Mouse (Mus musculus) c-Kit-negative CD71-positive TER-119-positive erythroid progenitor cells, embryonic 14.5 days (primary cell): Measurements from ENCODE around the gene Adipor2.
"Not testable (repeated sequence)": the region's sequence is repeated elsewhere in the genome, so short reads cannot be mapped to it uniquely, and the experiment has no call there.

ENCODE experiments used
- DNase-seq: peaks from one replicate; pipeline ENCODE4 v3.0.0-alpha.2; 2013; ENCODE audit warnings: low read depth, low spot score

The Adipor2 gene

DNA sequence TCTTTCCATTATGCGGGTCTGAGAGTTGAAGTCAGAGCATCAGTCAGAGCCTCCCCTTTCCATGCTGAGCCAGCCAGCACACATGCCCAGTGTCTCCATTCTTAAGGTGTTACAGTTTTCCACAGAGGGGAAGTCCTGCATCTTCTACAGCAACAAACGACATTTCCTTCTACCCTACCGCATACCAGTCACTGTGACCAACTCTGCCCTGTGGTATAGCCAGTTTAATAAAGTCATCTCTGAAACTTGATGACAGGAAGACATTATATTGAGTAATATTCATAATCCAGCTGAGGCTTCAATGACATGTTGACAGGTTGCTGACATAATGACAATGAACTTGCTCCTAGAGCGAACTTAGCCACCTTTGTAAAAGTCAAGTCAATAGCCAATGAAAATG, 26.8 kb downstream of the Adipor2 start:
- no peak for DNase-seq

DNA sequence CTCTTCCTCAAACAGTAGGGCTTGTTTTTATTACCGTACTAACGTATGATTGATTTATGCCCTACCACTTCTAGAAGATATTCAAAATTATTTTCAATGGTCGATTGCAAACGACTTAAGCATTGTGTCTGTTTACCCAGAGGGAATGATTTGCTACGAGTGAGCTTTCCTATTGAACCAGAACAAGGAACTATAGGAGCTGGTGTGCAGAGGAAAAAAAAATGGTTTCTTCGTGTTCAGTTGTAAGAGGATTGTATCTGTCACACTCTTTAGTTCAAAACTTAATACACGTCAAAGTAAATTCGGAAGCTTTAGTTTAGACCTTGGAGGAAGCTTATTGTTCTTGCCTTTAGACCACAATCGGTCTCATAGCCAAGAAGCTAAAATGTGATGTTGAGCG, 28.4 kb downstream of the Adipor2 start:
- DNase-seq = no peak

DNA sequence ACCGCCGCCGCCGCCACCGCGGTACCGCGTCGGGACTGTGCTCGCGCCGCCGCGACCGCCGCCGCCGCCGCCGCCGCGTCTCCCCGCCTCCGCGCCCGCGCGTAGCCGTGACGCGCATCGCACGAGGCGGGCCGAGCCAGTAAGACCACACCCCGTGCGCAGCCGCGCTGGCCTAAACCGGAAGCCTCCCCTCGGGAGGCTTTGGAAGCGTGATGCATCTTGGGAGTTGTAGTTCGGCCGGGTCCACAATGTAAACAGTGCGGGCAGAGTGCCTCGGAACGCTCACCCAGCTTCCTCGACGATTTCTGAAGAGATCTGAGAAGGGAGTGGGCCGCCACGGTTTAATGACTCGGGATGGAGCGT, 28.9 kb downstream of the Adipor2 start:
- DNase-seq = peak; percentile 97

DNA sequence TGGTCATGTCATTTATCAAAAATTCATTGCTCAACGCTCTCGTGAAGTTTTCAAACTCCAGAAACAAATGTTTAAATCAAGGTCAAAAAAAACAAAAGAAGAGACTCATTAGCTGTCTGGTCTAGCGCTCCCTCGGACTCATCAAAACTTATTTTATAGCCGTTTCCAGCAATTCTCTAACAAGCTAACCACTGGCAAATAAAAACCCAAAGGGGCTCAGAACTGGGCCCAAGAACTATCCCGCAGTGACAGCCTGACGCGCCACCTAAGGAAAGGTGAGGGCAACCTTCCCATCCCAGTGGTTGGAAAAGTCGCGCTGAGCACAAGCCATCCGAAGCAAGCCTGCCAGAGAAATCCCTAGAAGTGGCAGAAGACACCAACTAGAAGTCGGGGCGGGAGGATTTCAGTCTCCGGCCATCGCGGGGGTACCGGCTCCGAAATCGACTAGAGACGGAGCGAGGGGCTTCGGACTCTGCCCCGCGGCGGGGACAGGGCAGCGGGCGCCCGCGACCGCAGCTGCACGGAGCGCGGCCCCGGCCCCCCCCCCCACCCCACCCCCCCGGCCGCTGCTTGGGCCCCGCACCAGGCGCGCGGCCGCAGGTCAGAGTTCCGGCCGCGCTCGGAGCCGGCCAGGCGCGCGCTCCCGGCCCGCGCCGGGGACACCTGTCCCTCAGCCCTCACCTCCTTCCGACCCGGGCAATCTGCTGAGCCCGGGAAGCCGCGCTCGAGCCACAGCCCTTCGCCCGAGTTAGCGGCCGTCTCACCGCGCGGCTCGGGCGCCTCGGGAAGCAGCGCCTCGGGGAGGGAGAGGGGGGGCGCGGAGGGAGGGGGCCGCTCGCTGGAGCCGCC, 29.5 kb downstream of the Adipor2 start:
- peak; percentile 32 for DNase-seq

DNA sequence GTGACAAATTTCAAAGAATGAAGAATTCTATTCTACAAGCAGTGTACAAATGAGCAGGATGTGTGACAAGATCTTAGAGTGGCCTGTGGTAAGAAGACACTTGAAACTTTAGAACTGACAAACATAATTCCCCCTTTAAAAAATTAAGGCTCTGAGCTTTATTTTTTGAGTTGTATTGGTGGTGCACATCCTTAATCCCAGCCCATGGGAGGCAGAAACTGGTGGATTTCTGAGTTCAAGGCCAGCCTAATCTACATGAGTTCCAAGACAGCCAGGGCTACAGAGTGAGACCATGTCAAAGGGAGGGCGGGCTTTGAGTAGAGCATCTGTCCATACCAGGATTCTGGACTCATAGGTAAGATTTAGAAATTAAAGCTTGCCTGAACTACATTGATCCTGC, 30.7 kb downstream of the Adipor2 start:
- no peak for DNase-seq

DNA sequence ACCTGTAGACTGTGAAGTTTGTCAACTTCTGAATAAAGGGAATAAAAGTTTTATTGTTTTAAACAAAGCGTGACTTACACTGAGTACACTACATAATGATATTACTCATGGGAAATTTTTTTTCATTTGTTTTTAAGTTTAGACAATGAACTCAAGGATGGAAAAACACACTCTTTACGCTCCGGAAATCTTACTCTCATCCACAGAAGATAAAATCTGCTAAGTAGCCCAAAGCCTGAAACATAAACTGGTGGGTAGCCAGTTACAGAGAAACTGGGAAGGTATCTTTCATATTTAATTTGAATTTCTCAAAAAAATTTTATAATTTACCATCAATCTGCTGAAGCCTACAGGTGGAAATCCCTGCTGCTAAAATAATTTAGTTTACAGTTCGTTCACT, 31.1 kb downstream of the Adipor2 start:
- DNase-seq = no peak

DNA sequence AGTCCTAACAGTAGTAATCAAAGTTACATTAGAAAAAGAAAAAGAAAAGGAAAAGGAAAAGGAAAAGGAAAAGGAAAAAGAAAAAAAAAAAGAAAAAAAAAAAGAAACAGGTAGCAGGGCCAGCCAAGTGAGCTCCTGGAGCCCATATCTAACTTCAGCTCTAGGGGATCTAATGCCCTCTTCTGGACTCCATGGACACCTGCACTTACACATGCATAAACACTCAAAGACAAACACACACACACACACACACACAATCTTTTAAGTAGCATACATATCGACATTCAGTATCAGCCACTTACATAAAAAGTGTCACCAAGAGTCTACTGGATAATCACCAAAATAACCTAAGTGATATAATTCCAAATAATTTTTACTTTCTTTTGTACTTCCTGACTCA, 31.8 kb downstream of the Adipor2 start:
- no peak for DNase-seq

DNA sequence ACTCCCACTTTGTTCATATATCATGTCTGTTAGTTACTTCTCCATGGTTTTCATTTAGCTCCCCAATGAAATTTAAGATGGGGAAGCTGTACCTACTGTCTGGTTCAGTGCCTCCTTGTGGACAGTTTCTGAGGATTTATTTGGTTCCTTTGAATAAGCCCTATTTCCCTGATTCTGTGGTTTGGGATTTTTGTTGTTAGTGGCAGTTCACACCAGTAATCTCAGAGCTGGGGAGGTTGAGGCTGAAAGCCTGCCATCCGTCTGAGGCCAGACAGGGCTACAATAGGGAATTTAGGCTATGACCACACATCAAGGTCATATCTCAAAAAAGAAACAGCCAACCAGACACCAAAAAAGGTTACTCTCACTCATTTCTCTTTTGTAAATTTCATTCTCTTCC, 38.9 kb downstream of the Adipor2 start:
- DNase-seq = no peak

DNA sequence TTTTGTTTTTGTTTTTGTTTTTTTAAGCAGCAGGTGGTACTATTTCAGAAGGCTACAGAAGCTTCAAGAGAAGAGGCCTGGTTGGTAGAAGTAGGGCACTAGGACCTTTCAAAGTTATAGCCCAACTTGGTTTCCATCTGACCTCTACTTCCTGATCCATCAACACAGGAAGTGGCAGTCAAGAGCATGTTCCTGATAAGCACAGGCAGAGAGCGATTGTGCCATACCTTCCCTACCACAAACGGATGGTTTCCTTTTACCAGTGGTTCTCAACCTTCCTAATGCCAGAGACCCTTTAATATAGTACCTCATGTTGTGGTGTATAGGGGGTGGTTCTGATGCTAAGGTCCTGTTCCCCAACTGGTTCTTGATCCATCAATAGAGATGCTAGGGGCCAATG, 39.9 kb downstream of the Adipor2 start:
- DNase-seq = no peak

DNA sequence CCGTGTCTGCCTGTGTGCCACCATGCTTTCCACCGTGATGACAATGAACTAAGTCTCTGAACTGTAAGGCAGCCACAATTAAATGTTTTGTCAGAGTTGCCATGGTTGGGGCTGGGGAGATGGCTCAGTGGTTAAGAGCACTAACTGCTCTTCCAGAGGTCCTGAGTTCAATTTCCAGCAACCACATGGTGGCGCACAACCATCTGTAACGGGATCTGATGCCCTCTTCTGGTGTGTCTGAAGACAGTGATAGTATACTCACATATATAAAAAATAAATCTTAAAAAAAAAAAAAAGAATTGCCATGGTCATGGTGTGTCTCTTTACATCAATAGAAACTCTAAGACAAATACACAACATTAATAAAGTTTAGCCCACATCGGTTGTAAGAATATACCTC, 42.5 kb downstream of the Adipor2 start:
- no peak for DNase-seq

DNA sequence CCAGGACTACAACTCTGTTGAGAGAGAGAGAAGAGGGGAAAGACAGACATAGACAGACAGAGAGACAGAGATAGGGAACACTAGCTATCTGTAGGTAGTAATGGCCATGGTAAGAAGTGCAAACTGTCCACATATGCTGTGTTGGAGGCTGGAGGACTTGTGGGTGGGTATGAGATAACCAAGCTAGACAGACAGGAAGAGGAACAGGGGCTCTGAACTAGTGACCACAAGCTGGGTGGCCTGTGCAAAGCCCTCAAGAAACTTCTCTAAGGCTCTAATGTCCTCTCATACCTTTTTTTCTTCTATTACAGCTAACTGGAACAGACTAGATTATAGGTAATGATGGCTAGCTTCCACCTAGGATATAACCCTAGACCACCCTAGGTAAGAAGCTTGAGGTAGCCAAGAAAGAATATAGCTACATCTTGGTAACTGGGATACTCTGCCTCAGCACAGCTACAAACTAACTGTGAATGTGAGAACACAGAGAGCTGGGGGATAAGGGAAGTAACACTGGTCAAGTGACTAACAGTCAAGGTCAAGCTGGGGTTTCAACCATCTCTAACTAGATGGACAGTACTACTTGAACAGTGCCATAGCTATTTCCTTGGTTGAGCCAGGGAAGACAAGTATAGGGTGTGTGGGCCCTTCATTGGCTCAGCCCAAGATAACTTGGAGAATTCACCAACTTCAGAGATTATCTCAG, 44.4 kb downstream of the Adipor2 start:
- DNase-seq = no peak

DNA sequence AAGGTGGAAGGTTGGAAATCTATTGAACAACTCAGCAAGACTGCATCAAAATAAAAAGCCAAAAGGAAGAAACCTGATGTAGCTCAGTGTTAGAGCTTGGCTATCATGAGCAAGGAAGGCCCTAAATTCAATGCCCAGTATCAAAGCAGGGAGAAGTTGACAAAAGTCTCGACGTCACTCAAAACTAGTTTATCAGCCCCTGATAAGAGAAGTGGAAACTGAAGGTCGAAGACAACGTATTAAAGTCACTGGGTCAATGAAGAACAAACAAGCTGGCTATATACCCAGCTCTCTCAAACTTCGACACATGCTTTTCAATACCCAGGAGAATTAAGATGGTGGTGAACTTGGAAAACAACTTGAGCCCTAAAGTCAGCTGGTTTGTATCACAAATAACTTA, 45.3 kb downstream of the Adipor2 start:
- DNase-seq = no peak

DNA sequence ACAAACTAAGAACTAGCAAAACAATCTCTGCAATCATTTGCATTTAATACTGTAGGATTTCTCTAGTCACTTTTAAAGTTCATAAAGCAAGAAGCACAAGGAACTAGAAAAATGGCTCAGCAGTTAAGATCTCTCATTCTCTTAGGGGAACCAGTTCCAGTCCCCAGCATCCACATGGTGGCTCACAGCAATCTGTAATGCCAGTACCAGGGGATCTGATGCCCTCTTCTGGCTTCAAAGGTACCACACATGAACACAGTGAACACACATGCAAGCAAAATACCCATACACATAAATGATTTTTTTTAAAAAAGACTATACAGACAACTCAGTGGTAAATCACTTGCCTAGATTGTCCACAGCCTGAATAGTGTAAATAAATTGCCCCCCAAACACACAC, 45.9 kb downstream of the Adipor2 start:
- no peak for DNase-seq

DNA sequence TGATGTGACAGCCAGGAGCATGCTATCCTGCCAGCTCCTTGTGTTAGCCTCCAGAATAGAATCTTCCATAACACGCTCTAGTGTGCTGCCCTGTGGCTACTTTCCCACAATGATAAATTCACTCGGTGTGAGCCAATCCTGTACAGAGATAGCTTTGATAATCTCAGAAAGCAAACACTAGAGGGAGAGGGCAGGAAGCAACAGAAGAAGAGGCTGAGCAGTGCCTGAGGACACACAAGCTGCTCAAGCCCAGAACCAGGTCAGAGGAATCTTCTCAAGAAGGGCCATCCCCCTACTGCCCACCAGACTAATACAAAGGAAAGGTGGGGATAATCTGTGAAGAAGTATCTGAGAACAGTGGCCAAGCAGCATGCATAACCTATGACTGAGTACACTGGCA, 50.1 kb downstream of the Adipor2 start:
- DNase-seq = no peak

DNA sequence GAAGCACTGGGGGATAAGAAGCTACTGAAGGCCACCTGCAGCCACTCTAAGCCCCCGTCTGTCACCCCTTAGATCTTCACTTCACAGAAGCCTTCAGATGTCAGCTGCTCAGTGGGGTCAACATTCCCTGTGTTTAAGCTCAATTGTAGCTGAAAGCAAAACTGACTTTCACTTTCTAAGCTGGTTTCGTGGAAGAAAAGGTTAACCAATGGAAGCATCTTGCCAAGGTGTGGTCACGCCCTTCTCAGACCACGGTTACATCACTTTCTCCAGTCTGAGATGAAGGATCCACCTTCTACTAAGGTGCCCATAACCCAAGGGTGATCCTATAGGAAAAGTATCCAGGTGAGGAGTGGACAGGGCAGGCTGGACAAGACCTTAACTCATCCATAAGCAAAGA, 50.7 kb downstream of the Adipor2 start:
- not testable (repeated sequence) for DNase-seq

DNA sequence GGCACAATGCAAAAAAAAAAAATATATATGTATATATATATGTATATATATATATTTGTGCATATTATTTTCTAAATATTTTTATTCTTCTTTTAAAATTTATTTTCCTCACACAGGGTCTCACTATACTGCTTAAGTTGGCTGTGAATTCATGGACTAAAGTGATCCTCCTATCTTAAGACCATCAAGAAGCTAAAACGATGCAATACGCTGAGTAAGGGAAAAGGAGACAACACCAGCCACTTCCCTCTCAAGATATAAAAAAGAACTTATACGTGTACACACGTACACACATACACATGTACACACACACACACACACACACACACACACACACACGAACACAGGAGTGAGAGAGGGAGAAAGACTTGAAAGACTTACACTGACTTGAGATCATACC, 53.9 kb downstream of the Adipor2 start:
- DNase-seq = no peak

DNA sequence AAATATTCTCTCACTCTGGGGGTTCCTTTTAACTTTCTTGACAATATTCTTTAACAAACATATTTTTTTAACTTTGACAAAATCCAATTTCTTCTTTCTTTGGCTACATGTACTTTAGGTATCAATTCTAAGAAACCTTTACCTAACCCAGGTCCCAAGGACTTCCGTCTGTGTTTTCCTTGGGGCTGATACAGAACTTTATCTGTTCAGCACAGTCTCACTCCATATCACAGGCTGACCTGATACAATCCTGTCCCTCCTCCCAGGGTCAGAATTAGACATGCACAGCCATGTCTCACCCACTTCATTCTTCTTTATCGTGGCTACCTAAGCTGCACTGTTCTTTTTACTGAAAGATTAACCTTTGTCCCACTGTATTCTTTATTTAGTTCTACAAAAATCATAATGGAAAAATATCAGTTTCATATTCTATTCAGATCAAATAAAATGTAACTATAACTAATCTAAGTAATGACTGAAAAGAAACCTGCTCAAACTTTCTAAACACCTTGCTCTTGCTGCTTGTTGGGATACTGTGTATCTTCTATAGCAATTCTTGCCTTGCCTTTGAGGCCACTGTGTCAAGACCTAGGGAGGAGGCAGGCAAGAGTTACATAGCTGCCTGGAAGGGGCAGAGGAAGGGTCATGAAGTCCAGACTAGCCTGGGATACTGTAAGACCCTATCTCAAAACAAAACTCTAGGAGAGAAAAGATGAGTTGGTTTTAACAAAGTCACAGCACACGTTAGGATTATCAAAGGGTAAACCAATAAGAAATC, 56.4 kb downstream of the Adipor2 start:
- DNase-seq = peak; percentile 56

DNA sequence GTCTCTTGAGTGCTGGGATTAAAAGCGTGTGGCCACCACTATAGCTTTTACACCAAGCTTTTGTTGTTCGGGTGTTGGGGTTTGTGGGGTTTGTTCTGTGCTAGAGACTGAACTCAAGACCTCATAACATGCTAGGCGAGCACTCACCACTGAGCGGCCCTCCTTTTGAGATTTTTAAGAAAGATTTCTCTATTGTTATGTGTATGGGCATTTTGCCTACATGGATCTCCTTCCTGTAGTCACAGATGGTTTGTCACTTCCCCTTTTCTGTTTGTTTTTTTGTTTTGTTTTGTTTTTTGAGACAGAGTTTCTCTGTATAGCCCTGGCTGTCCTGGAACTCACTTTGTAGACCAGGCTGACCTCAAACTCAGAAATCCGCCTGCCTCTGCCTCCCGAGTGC, 57.3 kb downstream of the Adipor2 start:
- not testable (repeated sequence) for DNase-seq

DNA sequence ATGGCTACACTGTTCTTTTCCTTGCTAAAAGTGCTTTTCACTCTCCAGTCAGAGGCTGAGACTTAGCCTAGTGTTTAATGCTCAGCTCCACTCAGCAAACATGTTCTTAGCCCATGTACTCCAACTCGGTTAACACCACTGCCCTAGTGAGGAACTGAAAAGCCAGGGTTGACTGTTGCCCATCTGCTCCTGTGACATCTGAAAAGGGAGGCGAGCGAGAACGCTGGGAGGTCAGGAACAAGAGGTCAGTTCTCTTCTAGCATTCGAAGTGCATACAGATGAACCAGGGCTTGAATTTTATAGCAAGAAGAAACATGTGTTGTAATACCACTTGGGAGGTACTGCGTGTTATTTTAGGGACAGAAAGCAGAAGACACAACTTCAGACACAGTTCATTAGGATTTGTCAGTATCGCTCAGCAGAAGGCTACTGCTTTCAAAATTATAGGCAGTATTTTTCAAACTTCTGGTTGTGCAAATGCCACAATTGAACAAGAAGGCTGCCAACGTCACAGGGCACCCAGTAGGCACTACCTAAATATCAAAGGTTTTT, 59.4 kb downstream of the Adipor2 start:
- DNase-seq = no peak

DNA sequence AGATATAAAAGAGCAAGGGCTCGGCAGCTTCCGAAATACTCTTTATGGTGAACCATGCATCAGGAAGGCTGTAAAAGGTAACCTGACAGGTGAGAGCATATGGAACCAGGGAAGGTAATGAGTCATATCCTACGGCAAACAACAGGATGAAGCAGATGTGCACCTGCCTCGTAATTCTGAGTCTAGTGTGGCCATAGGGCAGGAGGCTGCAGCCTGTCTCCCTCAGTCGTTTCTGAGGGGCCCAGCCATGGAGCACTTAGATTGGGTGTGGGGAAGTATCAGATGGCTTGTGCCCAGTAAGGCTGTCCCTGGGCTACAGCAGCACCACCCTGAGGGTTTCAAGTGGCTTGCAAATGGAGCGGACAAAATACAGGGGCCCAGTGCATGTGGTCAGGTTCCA, 65.0 kb downstream of the Adipor2 start:
- no peak for DNase-seq

DNA sequence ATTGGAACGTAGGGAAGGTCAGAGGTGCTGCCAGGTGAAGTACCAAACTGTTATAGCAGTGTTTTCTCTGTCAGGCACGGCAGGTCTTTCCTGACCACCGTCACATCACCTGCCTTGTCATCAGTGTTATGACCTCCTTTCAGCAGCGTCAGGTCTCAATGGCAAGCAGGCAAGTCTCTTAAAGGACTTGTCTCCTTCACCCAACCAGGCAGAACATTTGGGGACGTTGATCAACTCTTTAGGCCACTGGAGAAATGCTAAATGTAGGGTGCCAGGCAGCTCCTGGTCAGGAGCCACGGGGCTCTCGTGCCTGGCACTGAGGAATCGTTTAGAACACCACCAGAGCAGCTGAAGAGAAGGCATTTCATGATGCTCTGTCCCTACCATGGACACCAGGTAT, 65.8 kb downstream of the Adipor2 start:
- no peak for DNase-seq

DNA sequence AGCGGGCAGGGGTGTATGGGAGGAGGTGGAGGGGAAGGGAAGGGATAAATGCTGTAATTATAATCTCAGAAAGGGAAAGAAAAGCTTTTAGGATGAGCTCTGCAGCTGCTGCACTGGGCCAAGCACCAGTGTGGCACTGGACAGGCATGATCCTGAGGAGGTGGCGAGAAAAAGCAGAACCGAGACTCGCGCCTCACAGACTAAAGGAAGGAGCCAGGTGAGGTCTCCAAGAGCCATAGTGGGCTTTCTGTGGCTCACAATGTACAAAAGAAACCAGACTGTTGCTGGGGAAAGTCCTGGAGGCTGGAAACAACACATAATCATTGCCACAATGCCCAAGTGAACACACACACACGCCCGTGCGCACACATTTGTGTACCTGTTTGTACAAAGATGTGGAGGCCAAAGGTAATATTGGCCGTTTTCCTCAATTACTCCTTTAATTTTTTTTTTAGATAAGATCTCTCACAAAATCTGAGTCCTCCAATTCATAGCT, 66.8 kb downstream of the Adipor2 start:
- no peak for DNase-seq
